Mouse (Mus musculus): ENCODE measurements at regions not wholly inside any gene's neighbourhood (a gene's known extent, or its start where the extent isn't known, plus 50 kb on each side); places are given as distances from the start of the nearest gene placed in this dataset.
A peak's percentile ranks its signal among the peaks of the same experiment; 100 is the strongest.

GRCm38 (mm10) chr10:102943156-102943555, 86.9 kb downstream of the Alx1 start:
- H3K4me1 ChIP-seq (replicated peaks; ENCODE audit: control insufficient read depth in 2 of 2, insufficient read depth in 2 of 2, low read length in 1 of 2), result peaks cover 0 to 4% of the 10 kb centered on the region in 2 experiments; a peak in 1 of 4 replicates
- no peak overlapping the region for H3K9ac ChIP-seq (replicated peaks)
- no peaks in the 10 kb centered on the region for H3K9me3 ChIP-seq (ENCODE audit: control insufficient read depth, low read length)
- H3K4me2 ChIP-seq (ENCODE audit: low read depth), result no peak overlapping the region
- ATAC-seq (ENCODE audit: insufficient read depth) (no peak), DNase-seq (ENCODE audit: low read depth in 3 of 3, low spot score in 3 of 3) (no peak)
- no peaks in the 10 kb centered on the region for H3K36me3 ChIP-seq (replicated peaks; ENCODE audit: control insufficient read depth, insufficient read depth, low read depth)
- no peak overlapping the region for H3K27ac ChIP-seq
- TF ChIP-seq EP300 (IDR thresholded peaks at IDR 0.05; ENCODE audit: low read depth), result no peak
- TF ChIP-seq CTCF (IDR thresholded peaks at IDR 0.05; ENCODE audit: low read depth), result no peak
- H3K27me3 ChIP-seq (ENCODE audit: control insufficient read depth, insufficient read depth, low read length), result no peaks in the 10 kb centered on the region
- H3K4me3 ChIP-seq (ENCODE audit: insufficient read depth in 1 of 2, low read depth in 2 of 2, low read length in 2 of 2), result no peak overlapping the region

DNA sequence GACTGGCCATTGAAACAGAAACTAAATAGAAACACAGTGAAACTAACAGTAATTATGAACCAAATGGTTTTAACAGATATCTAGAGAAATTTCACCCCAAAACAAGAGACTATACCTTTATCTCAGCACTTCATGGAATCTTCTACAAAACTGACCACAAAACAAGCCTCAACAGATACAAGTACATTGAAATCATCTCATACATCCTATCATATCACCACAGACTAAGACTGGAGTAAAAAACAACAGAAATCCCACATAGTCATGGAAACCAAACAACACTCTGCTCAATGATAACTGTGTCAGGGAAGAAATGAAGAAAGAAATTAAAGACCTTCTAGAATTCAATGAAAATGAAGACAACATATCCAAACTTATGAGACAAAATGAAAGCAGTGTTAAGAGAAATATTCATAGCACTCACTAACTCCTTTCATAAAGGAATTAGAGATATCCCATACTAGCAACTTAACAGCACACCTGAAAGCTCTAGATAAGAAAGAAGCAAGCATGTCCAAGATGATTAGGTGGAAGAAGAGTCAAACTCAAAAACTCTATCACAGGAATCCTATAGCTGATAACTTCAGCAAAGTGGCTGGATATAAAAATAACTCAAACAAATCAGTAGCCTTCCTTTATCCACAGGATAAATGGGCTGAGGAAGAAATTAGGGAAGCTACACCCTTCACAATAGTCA, 89.0 kb downstream of the Alx1 start:
- no peak overlapping the region for H3K4me3 ChIP-seq (ENCODE audit: insufficient read depth in 1 of 2, low read depth in 2 of 2, low read length in 2 of 2)
- peak; percentile 40 for TF ChIP-seq EP300 (IDR thresholded peaks at IDR 0.05; ENCODE audit: low read depth)
- no peak for TF ChIP-seq CTCF (IDR thresholded peaks at IDR 0.05; ENCODE audit: low read depth)
- H3K4me2 ChIP-seq (ENCODE audit: low read depth), result no peak overlapping the region
- peaks cover 0 to 4% of the 10 kb centered on the region in 2 experiments; a peak in 1 of 4 replicates for H3K4me1 ChIP-seq (replicated peaks; ENCODE audit: control insufficient read depth in 2 of 2, insufficient read depth in 2 of 2, low read length in 1 of 2)
- no peaks in the 10 kb centered on the region for H3K9me3 ChIP-seq (ENCODE audit: control insufficient read depth, low read length)
- no peaks in the 10 kb centered on the region for H3K36me3 ChIP-seq (replicated peaks; ENCODE audit: control insufficient read depth, insufficient read depth, low read depth)
- H3K27me3 ChIP-seq (ENCODE audit: control insufficient read depth, insufficient read depth, low read length), result no peaks in the 10 kb centered on the region
- no peak overlapping the region for H3K27ac ChIP-seq
- DNase-seq (ENCODE audit: low read depth in 3 of 3, low spot score in 3 of 3), result peak in 1 of 3 experiments; percentile 13
- no peak overlapping the region for H3K9ac ChIP-seq (replicated peaks)
- peak; percentile 83 for ATAC-seq (ENCODE audit: insufficient read depth)

DNA sequence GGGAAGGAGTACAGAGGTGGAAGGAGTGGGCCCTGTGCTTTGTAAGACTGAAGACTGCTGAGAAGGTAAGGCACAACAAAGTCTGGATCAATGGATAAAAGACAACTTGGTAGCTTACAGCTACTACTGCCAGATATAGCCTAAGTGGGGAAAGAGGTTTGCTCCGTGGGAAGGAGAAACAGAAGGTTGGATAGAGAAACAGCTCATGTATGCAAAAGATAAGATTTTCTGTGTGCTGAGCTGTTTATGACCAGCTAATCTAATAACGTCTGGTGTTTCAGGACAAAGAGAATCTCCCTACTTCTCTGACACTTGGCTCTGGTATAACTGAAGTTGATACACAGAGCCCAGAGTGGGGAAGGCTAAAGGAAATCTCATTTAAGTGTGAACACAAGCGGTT, 98.6 kb downstream of the Alx1 start:
- H3K27ac ChIP-seq, result no peak overlapping the region
- peak; percentile 88 for ATAC-seq (ENCODE audit: insufficient read depth)
- no peak overlapping the region for H3K4me3 ChIP-seq (ENCODE audit: insufficient read depth in 1 of 2, low read depth in 2 of 2, low read length in 2 of 2)
- no peak overlapping the region for H3K4me2 ChIP-seq (ENCODE audit: low read depth)
- DNase-seq (ENCODE audit: low read depth in 3 of 3, low spot score in 3 of 3), result peak in 1 of 3 experiments; percentile 2
- no peaks in the 10 kb centered on the region for H3K9me3 ChIP-seq (ENCODE audit: control insufficient read depth, low read length)
- H3K36me3 ChIP-seq (replicated peaks; ENCODE audit: control insufficient read depth, insufficient read depth, low read depth), result no peaks in the 10 kb centered on the region
- H3K4me1 ChIP-seq (replicated peaks; ENCODE audit: control insufficient read depth in 2 of 2, insufficient read depth in 2 of 2, low read length in 1 of 2), result no peaks in the 10 kb centered on the region
- H3K9ac ChIP-seq (replicated peaks), result no peak overlapping the region
- TF ChIP-seq CTCF (IDR thresholded peaks at IDR 0.05; ENCODE audit: low read depth) (no peak), EP300 (IDR thresholded peaks at IDR 0.05; ENCODE audit: low read depth) (peak; percentile 73)
- WGBS (ENCODE audit: insufficient replicate concordance), result 17% methylated on average over 3 of the region's 3 CpGs
- no peaks in the 10 kb centered on the region for H3K27me3 ChIP-seq (ENCODE audit: control insufficient read depth, insufficient read depth, low read length)

- Histone ChIP-seq H3K27ac (no peak overlapping the region), H3K9ac (replicated peaks) (no peak overlapping the region), H3K36me3 (replicated peaks; ENCODE audit: control insufficient read depth, insufficient read depth, low read depth) (no peaks in the 10 kb centered on the region), H3K4me3 (ENCODE audit: insufficient read depth in 1 of 2, low read depth in 2 of 2, low read length in 2 of 2) (no peak overlapping the region), H3K4me2 (ENCODE audit: low read depth) (no peak overlapping the region), H3K4me1 (replicated peaks; ENCODE audit: control insufficient read depth in 2 of 2, insufficient read depth in 2 of 2, low read length in 1 of 2) (no peaks in the 10 kb centered on the region), H3K27me3 (ENCODE audit: control insufficient read depth, insufficient read depth, low read length) (no peaks in the 10 kb centered on the region), H3K9me3 (ENCODE audit: control insufficient read depth, low read length) (no peaks in the 10 kb centered on the region)
- DNase-seq (ENCODE audit: low read depth in 3 of 3, low spot score in 3 of 3) (no peak), ATAC-seq (ENCODE audit: insufficient read depth) (no peak)
- TF ChIP-seq EP300 (IDR thresholded peaks at IDR 0.05; ENCODE audit: low read depth) (no peak), CTCF (IDR thresholded peaks at IDR 0.05; ENCODE audit: low read depth) (no peak)
- 66% methylated on average over 1 of the region's 1 CpGs for WGBS (ENCODE audit: insufficient replicate concordance)
These were observed 101.4 kb downstream of the Alx1 start for GRCm38 (mm10) chr10:102928651-102929050.

GRCm38 (mm10) chr10:102897368-102897767, 132.6 kb downstream of the Alx1 start:
- 19% methylated on average over 2 of the region's 2 CpGs for WGBS (ENCODE audit: insufficient replicate concordance)
- ATAC-seq (ENCODE audit: insufficient read depth), result no peak
- H3K4me1 ChIP-seq (replicated peaks; ENCODE audit: control insufficient read depth in 2 of 2, insufficient read depth in 2 of 2, low read length in 1 of 2), result no peaks in the 10 kb centered on the region

More at GRCm38 (mm10) chr10:102897368-102897767, 132.6 kb downstream of the Alx1 start:
- no peak for TF ChIP-seq CTCF (IDR thresholded peaks at IDR 0.05; ENCODE audit: low read depth)
- no peak for DNase-seq (ENCODE audit: low read depth in 3 of 3, low spot score in 3 of 3)
- Histone ChIP-seq H3K27me3 (ENCODE audit: control insufficient read depth, insufficient read depth, low read length) (no peaks in the 10 kb centered on the region), H3K9ac (replicated peaks) (no peak overlapping the region), H3K4me3 (ENCODE audit: insufficient read depth in 1 of 2, low read depth in 2 of 2, low read length in 2 of 2) (no peak overlapping the region), H3K4me2 (ENCODE audit: low read depth) (no peak overlapping the region), H3K27ac (no peak overlapping the region), H3K9me3 (ENCODE audit: control insufficient read depth, low read length) (no peaks in the 10 kb centered on the region), H3K36me3 (replicated peaks; ENCODE audit: control insufficient read depth, insufficient read depth, low read depth) (no peaks in the 10 kb centered on the region)

Measured in liver, embryonic 14.5 days (tissue).